Mouse (Mus musculus) erythroblast, embryonic 14.5 days (primary cell): ENCODE results near the gene Inf2.

Experiments
- GATA1 ChIP-seq: IDR thresholded peaks from 2 replicates; pipeline ENCODE4 v1.6.1; 2012; ENCODE audit warnings: low read length, inconsistent platforms, mixed read lengths
- TAL1 ChIP-seq: IDR thresholded peaks from 3 replicates; pipeline ENCODE4 v1.6.1; 2012; ENCODE audit warnings: low read length, inconsistent platforms, mixed read lengths

DNA sequence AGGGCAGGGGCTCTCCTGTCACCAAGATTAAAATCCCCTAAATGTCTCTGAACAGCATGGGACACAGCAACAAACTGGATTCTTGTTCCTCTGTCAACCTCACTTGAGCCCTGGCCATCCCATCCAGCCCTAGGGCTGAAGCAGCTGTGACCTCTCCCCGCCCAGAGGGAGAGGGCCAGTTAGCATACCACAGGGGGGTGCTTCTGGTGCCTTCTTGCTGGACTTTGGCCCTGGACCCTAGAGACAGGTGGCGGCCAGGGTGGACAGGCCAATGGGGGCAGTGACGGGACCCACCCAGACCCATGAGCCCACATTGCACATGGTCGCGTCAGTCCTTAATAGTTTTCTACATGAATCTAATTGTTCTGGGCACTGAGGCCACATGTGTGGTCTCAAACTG lies 65.5 kb downstream of the Inf2 start:
- TF ChIP-seq TAL1 = no peak
- no peak for TF ChIP-seq GATA1
